Mouse (Mus musculus): ENCODE data around the gene Pdxp.

- TF ChIP-seq CTCF (IDR thresholded peaks at IDR 0.05; ENCODE audit: low read depth) (no peak), EP300 (optimal IDR thresholded peaks at IDR 0.05) (no peak)
These were observed 43.3 kb downstream of the Pdxp start for GRCm38 (mm10) chr15:78957021-78957420.
